Mouse (Mus musculus) cerebellum, adult 2 months (tissue): ENCODE data around the gene Slc22a18.

ENCODE experiments used
- CTCF ChIP-seq: fragments of 200-500 bp; IDR thresholded peaks from 2 replicates; pipeline ENCODE4 v1.5.1; 2011; ENCODE audit warnings: low read depth, mild to moderate bottlenecking, control low read depth, low read length, moderate library complexity, borderline replicate concordance; ENCODE audit not compliant: insufficient read depth
- POLR2A ChIP-seq: fragments of 200-500 bp; IDR thresholded peaks from 2 replicates; pipeline ENCODE4 v1.6.1; 2011; ENCODE audit warnings: low read length, control low read depth, borderline replicate concordance; ENCODE audit not compliant: insufficient read depth

DNA sequence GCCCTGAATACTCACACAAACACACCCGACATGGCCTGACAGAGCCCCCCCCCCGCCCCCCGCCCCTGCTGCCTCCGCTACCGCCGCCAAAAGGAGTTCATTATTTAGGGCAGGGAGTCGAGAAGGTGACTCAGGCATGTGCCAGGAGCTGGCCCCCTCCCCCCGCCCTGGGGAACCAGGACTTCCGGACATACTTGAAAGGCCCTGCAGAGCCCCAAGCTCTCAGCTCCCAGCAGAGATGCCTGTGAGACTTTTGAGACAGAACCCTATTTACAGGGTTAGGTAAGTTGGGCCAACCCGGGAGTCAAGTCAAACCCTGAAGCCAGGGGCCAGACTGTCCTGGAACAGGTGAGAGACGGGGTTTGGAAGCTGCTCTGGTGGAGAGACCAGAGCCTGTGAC is 11.6 kb upstream of the Slc22a18 start:
- TF ChIP-seq POLR2A: no peak
- no peak for TF ChIP-seq CTCF
